Mouse (Mus musculus) hematopoietic multipotent progenitor cell, adult 10-12 weeks (in vitro differentiated cells): ENCODE measurements around the gene Ret. TPM values are rescaled to one million over a fixed set of nuclear protein-coding genes. Genes with fewer than 3 reads are reported as not detected.

Experiments
- polyA plus RNA-seq: library from polyadenylated mRNA; stranded (reverse); fragments of >175 nt; gene quantifications from 2 replicates; pipeline ENCODE4 v1.2.3, GENCODE M21; 2012; ENCODE audit warnings: low replicate concordance

Gene Ret
- polyA plus RNA-seq, result 0.44 and 0.74 TPM in 2 replicates

DNA sequence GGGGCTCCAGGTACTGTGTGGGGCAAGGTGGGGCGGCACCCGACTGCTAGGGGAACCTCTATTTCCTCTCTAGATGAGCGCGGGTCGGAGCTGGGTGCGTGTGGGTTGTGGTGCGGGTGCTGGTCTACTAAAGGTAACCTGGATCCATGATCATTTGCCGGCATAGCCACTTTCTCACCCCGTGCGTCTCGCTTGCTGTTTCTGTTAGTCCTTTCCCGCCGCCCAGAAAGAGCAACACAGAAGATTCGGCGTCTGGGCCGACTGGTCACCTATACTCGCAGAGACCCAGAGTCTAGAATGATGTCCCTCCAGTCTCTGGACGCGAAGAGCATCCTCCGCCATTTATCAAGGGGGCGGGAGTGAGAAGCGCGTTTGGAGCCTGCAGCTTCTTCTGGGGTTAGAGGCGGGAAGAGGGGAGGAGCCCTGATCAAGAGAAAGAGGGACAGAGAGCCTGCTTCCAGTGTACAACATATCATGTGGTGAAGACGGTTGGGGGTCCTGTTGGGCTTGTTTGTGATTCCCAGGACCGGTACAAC, at the start of gene Ret:
Gene Ret (minus strand): TSS at position 279 of the 536 bp plus-strand sequence.

DNA sequence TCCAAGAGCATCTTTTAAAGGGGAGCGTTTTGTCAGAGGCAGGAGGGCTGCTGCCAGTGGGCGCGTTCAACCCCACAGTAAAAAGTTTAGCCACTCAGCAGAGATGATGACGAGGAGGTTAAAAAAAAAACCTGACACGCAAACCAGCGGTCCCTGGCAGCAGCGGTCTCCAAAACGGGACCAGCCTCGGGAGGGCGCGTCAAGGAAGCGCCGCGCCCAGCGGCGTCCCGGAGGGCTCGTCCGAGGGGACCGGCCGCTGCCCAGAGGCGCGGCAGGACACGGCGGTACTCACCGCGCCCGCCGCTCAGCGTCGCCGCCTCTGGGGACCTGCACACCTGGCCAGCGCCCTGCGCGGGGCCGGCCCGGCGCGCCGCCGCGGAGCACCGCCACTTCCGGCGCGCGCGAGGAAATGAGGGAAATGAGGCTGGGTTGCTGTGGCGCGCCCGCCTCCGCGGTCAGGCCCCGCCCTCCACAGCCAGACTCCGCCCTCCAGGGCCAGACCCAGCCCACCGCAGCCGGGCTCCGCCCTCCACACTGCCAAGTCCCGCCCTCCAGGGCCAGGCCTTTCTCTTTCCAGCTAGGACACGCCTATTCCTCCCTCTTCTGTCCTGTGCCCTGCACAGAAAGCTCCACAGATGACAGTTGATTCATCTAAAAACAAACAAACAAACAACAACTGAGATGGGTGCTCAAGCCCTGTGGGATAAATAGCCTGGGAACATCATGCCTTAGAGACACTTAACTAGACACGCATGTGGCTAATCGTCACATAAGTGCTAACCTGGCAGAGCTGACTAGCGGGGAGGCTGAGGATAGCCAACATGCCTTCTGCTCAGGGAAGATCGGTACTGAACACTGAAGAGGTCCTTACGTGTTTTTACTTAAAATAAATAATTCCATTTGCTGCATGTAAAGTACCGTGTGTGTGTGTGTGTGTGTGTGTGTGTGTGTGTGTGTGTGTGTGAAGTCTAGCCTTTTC, 58.5 kb downstream of the Ret start, which contains the start of gene Csgalnact2:
Gene Csgalnact2 (minus strand): TSS at position 410 of the 979 bp plus-strand sequence.

Other genes with a start within 250 kb of the Ret start
- gene Rasgef1a, start 186.3 kb downstream of the Ret start, polyA plus RNA-seq, result 0.66 and 1.2 TPM in 2 replicates
- gene Csgalnact2, start 58.6 kb downstream of the Ret start, polyA plus RNA-seq, result 4.1 and 14.1 TPM in 2 replicates
- gene Bms1, start 221.8 kb upstream of the Ret start, polyA plus RNA-seq, result 31.7 and 40.3 TPM in 2 replicates